Mouse (Mus musculus) hindbrain, embryonic 10.5 days (tissue): ENCODE measurements around the gene Maea. TPM values are rescaled to one million over a fixed set of nuclear protein-coding genes. Genes with fewer than 3 reads are reported as not detected.

Source experiments
- DNase-seq: peaks from one replicate; pipeline ENCODE4 v3.0.0-alpha.2; 2017; ENCODE audit warnings: low spot score
- H3K27ac ChIP-seq: fragments of 300-500 bp; sonication (generic); 2 replicates; pipeline ENCODE4 v1.5.1; 2016; ENCODE audit warnings: mild to moderate bottlenecking, moderate library complexity
- H3K27me3 ChIP-seq: fragments of 300-500 bp; sonication (generic); 2 replicates; pipeline ENCODE4 v1.6.1; 2016; ENCODE audit warnings: mild to moderate bottlenecking; ENCODE audit not compliant: poor library complexity, insufficient read depth, severe bottlenecking
- H3K36me3 ChIP-seq: fragments of 300-500 bp; sonication (generic); 2 replicates; pipeline ENCODE4 v1.6.1; 2016; ENCODE audit warnings: mild to moderate bottlenecking, moderate library complexity
- H3K4me1 ChIP-seq: fragments of 300-500 bp; sonication (generic); replicated peaks from 2 replicates; pipeline ENCODE4 v1.6.1; 2016; ENCODE audit warnings: mild to moderate bottlenecking
- H3K4me3 ChIP-seq: fragments of 300-500 bp; sonication (generic); 2 replicates; pipeline ENCODE4 v1.5.1; 2016; ENCODE audit warnings: mild to moderate bottlenecking, moderate library complexity
- H3K9me3 ChIP-seq: fragments of 300-500 bp; sonication (generic); 2 replicates; pipeline ENCODE4 v1.6.1; 2016; ENCODE audit warnings: mild to moderate bottlenecking, moderate library complexity
- WGBS: fragments of 180-500 bp; shearing (Covaris S2); methylation state at CpG from one replicate; pipeline ENCODE4 v1.1.7; 2016; 5-methylcytosine and 5-hydroxymethylcytosine counted together
- polyA plus RNA-seq: library from polyadenylated mRNA; unstranded; fragments of >200 nt; fragmentation: Nextera tagmentation; extraction: Ambion mirVana; gene quantifications from 2 replicates; pipeline ENCODE4 v1.2.1, GENCODE M21; 2016

The Maea gene
- polyA plus RNA-seq, 1 experiment from 2014 or later: 154 TPM

- peaks cover 1% of the 10 kb centered on the region; the same call in 1 of the 2 replicates for H3K4me1 ChIP-seq
- H3K4me3 ChIP-seq: no peak overlapping the region
- H3K36me3 ChIP-seq: peaks cover 48% of the 10 kb centered on the region
- H3K9me3 ChIP-seq: no peaks in the 10 kb centered on the region
- no peak overlapping the region for H3K27ac ChIP-seq
- DNase-seq: no peak
- H3K27me3 ChIP-seq: no peaks in the 10 kb centered on the region
Observed at GRCm38 (mm10) chr5:33342821-33343220, 7.5 kb downstream of the Maea start.

GRCm38 (mm10) chr5:33343571-33343970, 8.3 kb downstream of the Maea start:
- Histone ChIP-seq H3K27ac (no peak overlapping the region), H3K36me3 (peaks cover 41% of the 10 kb centered on the region), H3K27me3 (no peaks in the 10 kb centered on the region), H3K9me3 (no peaks in the 10 kb centered on the region), H3K4me1 (no peaks in the 10 kb centered on the region), H3K4me3 (no peak overlapping the region)
- no peak for DNase-seq

GRCm38 (mm10) chr5:33344070-33344469, 8.8 kb downstream of the Maea start:
- no peak overlapping the region for H3K4me3 ChIP-seq
- DNase-seq: no peak
- H3K27me3 ChIP-seq: no peaks in the 10 kb centered on the region
- H3K27ac ChIP-seq: no peak overlapping the region
- peaks cover 36% of the 10 kb centered on the region for H3K36me3 ChIP-seq
- no peaks in the 10 kb centered on the region for H3K4me1 ChIP-seq
- WGBS: 95% methylated on average over 3 of the region's 3 CpGs
- H3K9me3 ChIP-seq: no peaks in the 10 kb centered on the region

GRCm38 (mm10) chr5:33347620-33348019, 12.3 kb downstream of the Maea start:
- Histone ChIP-seq H3K4me1 (0 out of 2 replicates have a peak, but pooled peaks cover 1% of the 10 kb centered on the region), H3K27me3 (no peaks in the 10 kb centered on the region), H3K36me3 (peaks cover 24% of the 10 kb centered on the region), H3K9me3 (no peaks in the 10 kb centered on the region), H3K4me3 (no peak overlapping the region), H3K27ac (no peak overlapping the region)
- 78% methylated on average over 3 of the region's 3 CpGs for WGBS
- DNase-seq: no peak

- no peaks in the 10 kb centered on the region for H3K27me3 ChIP-seq
- H3K27ac ChIP-seq: no peak overlapping the region
- no peaks in the 10 kb centered on the region for H3K9me3 ChIP-seq
- 0 out of 2 replicates have a peak, but pooled peaks cover 6% of the 10 kb centered on the region for H3K4me1 ChIP-seq
- H3K36me3 ChIP-seq: peaks cover 18% of the 10 kb centered on the region
- no peak overlapping the region for H3K4me3 ChIP-seq
- DNase-seq: no peak
- 97% methylated on average over 5 of the region's 5 CpGs for WGBS
Observed at GRCm38 (mm10) chr5:33349205-33349604, 13.9 kb downstream of the Maea start.

GRCm38 (mm10) chr5:33349706-33350105, 14.4 kb downstream of the Maea start:
- Histone ChIP-seq H3K4me1 (peaks cover 8% of the 10 kb centered on the region; the same call in 1 of the 2 replicates), H3K4me3 (no peak overlapping the region), H3K27ac (no peak overlapping the region), H3K9me3 (no peaks in the 10 kb centered on the region), H3K27me3 (no peaks in the 10 kb centered on the region), H3K36me3 (peaks cover 13% of the 10 kb centered on the region)
- no peak for DNase-seq
- WGBS: 94% methylated on average over 3 of the region's 4 CpGs

- H3K9me3 ChIP-seq: no peaks in the 10 kb centered on the region
- 90% methylated on average over 3 of the region's 3 CpGs for WGBS
- no peak for DNase-seq
- H3K4me3 ChIP-seq: no peak overlapping the region
- H3K27ac ChIP-seq: no peak overlapping the region
- H3K27me3 ChIP-seq: no peaks in the 10 kb centered on the region
- H3K4me1 ChIP-seq: peaks cover 10% of the 10 kb centered on the region; the same call in 1 of the 2 replicates
- no peaks in the 10 kb centered on the region for H3K36me3 ChIP-seq
Observed at GRCm38 (mm10) chr5:33351556-33352272, 16.4 kb downstream of the Maea start.

GRCm38 (mm10) chr5:33352273-33352645, 16.9 kb downstream of the Maea start:
- H3K27ac ChIP-seq: no peak overlapping the region
- no peaks in the 10 kb centered on the region for H3K9me3 ChIP-seq
- peaks cover 10% of the 10 kb centered on the region; the same call in 1 of the 2 replicates for H3K4me1 ChIP-seq
- H3K27me3 ChIP-seq: no peaks in the 10 kb centered on the region
- no peaks in the 10 kb centered on the region for H3K36me3 ChIP-seq
- DNase-seq: no peak
- H3K4me3 ChIP-seq: no peak overlapping the region
- WGBS: 81% methylated on average over 8 of the region's 8 CpGs

- DNase-seq: no peak
- Histone ChIP-seq H3K4me3 (no peak overlapping the region), H3K9me3 (no peaks in the 10 kb centered on the region), H3K36me3 (peaks cover 4% of the 10 kb centered on the region), H3K27me3 (no peaks in the 10 kb centered on the region), H3K27ac (no peak overlapping the region), H3K4me1 (peaks cover 10% of the 10 kb centered on the region; the same call in 1 of the 2 replicates)
- WGBS: 84% methylated on average over 3 of the region's 3 CpGs
Observed at GRCm38 (mm10) chr5:33353011-33353410, 17.7 kb downstream of the Maea start.

- no peak for DNase-seq
- WGBS: 96% methylated on average over 1 of the region's 1 CpGs
Observed at GRCm38 (mm10) chr5:33357494-33357893, 22.2 kb downstream of the Maea start.

GRCm38 (mm10) chr5:33358467-33358866, 23.2 kb downstream of the Maea start:
- H3K27ac ChIP-seq: no peak overlapping the region
- no peak overlapping the region for H3K4me3 ChIP-seq
- H3K4me1 ChIP-seq: peaks cover 4% of the 10 kb centered on the region; the same call in 1 of the 2 replicates
- WGBS: 91% methylated on average over 4 of the region's 4 CpGs
- peaks cover 58% of the 10 kb centered on the region for H3K36me3 ChIP-seq
- H3K9me3 ChIP-seq: no peaks in the 10 kb centered on the region
- no peaks in the 10 kb centered on the region for H3K27me3 ChIP-seq
- DNase-seq: no peak

More at GRCm38 (mm10) chr5:33357494-33357893, 22.2 kb downstream of the Maea start:
- no peaks in the 10 kb centered on the region for H3K27me3 ChIP-seq
- H3K9me3 ChIP-seq: no peaks in the 10 kb centered on the region
- peaks cover 10% of the 10 kb centered on the region; the same call in 1 of the 2 replicates for H3K4me1 ChIP-seq
- no peak overlapping the region for H3K27ac ChIP-seq
- H3K4me3 ChIP-seq: no peak overlapping the region
- H3K36me3 ChIP-seq: peaks cover 49% of the 10 kb centered on the region

GRCm38 (mm10) chr5:33363263-33363662, 28.0 kb downstream of the Maea start:
- H3K27ac ChIP-seq: no peak overlapping the region
- no peaks in the 10 kb centered on the region for H3K9me3 ChIP-seq
- H3K4me3 ChIP-seq: no peak overlapping the region
- H3K36me3 ChIP-seq: peaks cover 100% of the 10 kb centered on the region
- H3K4me1 ChIP-seq: no peaks in the 10 kb centered on the region
- no peak for DNase-seq
- WGBS: 94% methylated on average over 5 of the region's 5 CpGs
- H3K27me3 ChIP-seq: no peaks in the 10 kb centered on the region

GRCm38 (mm10) chr5:33368651-33369050, 33.3 kb downstream of the Maea start:
- peaks cover 100% of the 10 kb centered on the region for H3K36me3 ChIP-seq
- no peaks in the 10 kb centered on the region for H3K9me3 ChIP-seq
- peaks cover 5% of the 10 kb centered on the region; the same call in 1 of the 2 replicates for H3K4me1 ChIP-seq
- 92% methylated on average over 4 of the region's 4 CpGs for WGBS
- no peak for DNase-seq
- H3K27ac ChIP-seq: no peak overlapping the region
- no peak overlapping the region for H3K4me3 ChIP-seq
- no peaks in the 10 kb centered on the region for H3K27me3 ChIP-seq
